Mouse (Mus musculus): Measurements from ENCODE around the gene P4hb.

DNA sequence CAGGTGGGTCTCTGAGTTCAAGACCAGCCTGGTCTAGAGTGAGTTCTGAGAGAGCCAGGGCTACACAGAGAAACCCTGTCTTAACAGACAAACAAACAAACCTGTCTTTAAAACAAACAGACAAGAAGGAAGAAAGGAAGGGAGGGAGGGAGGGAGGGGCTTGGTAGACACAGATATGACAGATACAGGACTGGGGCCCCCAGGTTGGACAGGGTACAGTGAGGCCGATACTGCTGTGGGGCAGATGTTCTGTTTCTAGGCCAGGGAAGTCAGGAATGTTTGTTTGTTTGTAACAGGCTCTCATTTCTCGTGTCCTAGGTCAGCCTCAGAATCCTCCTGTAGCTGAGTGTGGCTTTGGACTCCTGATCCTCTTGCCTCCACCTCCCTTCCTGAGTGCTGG, 30.5 kb upstream of the P4hb start:
- no peak for TF ChIP-seq CTCF (conservative IDR thresholded peaks at IDR 0.05; ENCODE audit: low read length)
- no peak for TF ChIP-seq NANOG (IDR thresholded peaks at IDR 0.05; ENCODE audit: borderline replicate concordance, low read length)
- no peak for TF ChIP-seq POU5F1 (IDR thresholded peaks at IDR 0.05; ENCODE audit: borderline replicate concordance, low read length)

Measured in E14TG2a.4 (cell line).